Mouse (Mus musculus) lung, postnatal 0 days (tissue): ENCODE data around the gene Kcna10. TPM values are rescaled to one million over a fixed set of nuclear protein-coding genes. Genes with fewer than 3 reads are reported as not detected.

Experiments used
- ATAC-seq: fragments of 200-750 bp; cut with Nextera tagmentation; 2 replicates; pipeline ENCODE4 v1.8.0; 2017; ENCODE audit warnings: moderate library complexity
- DNase-seq: peaks from one replicate; pipeline ENCODE4 v3.0.0-alpha.2; 2016; ENCODE audit warnings: low spot score
- H3K27ac ChIP-seq: fragments of 300-500 bp; sonication (generic); 2 replicates; pipeline ENCODE4 v1.5.1; 2014; ENCODE audit warnings: antibody characterized with exemption, mild to moderate bottlenecking, low read length, mixed read lengths
- H3K27me3 ChIP-seq: fragments of 300-500 bp; sonication (generic); replicated peaks from 2 replicates; pipeline ENCODE4 v1.6.1; 2014; ENCODE audit warnings: low read length, mixed read lengths; ENCODE audit not compliant: insufficient read depth
- H3K36me3 ChIP-seq: fragments of 300-500 bp; sonication (generic); 2 replicates; pipeline ENCODE4 v1.6.1; 2014; ENCODE audit warnings: low read length, mixed read lengths; ENCODE audit not compliant: insufficient read depth
- H3K4me1 ChIP-seq: fragments of 300-500 bp; sonication (generic); 2 replicates; pipeline ENCODE4 v1.6.1; 2014; ENCODE audit warnings: antibody characterized with exemption, low read depth, low read length, mixed read lengths; ENCODE audit not compliant: insufficient read depth
- H3K4me2 ChIP-seq: fragments of 300-500 bp; sonication (generic); replicated peaks from 2 replicates; pipeline ENCODE4 v1.6.1; 2014; ENCODE audit warnings: low read depth, mild to moderate bottlenecking, low read length, moderate library complexity, mixed read lengths
- H3K4me3 ChIP-seq: fragments of 300-500 bp; sonication (generic); 2 replicates; pipeline ENCODE4 v1.5.1; 2014; ENCODE audit warnings: low read depth, low read length
- H3K9ac ChIP-seq: fragments of 300-500 bp; sonication (generic); replicated peaks from 2 replicates; pipeline ENCODE4 v1.6.1; 2014; ENCODE audit warnings: low read depth, mild to moderate bottlenecking
- H3K9me3 ChIP-seq: fragments of 300-500 bp; sonication (generic); 2 replicates; pipeline ENCODE4 v1.6.1; 2016; ENCODE audit warnings: low read length, mixed read lengths
- CTCF ChIP-seq: IDR thresholded peaks from 2 replicates; pipeline ENCODE4 v1.5.1; 2016; ENCODE audit warnings: antibody characterized with exemption, mild to moderate bottlenecking
- EP300 ChIP-seq: IDR thresholded peaks from 2 replicates; pipeline ENCODE4 v1.6.1; 2016; ENCODE audit warnings: antibody characterized with exemption, mild to moderate bottlenecking, control low read depth
- WGBS: fragments of 180-500 bp; shearing (Covaris S2); extraction: QIAGEN DNeasy Blood & Tissue Kit; methylation state at CpG from one replicate; pipeline ENCODE4 v1.1.7; 2014; 5-methylcytosine and 5-hydroxymethylcytosine counted together
- polyA plus RNA-seq: library from polyadenylated mRNA; unstranded; fragments of >200 nt; fragmentation: Nextera tagmentation; extraction: Ambion mirVana; gene quantifications from 2 replicates; pipeline ENCODE4 v1.2.1, GENCODE M21; 2015

Kcna10 gene
- polyA plus RNA-seq = not detected in 2 replicates

- TF ChIP-seq CTCF = no peak
- TF ChIP-seq EP300 = no peak
- H3K9ac ChIP-seq = no peak within 1 kb of the TSS
- H3K36me3 ChIP-seq = no peaks in the 10 kb centered on the region
- H3K4me3 ChIP-seq = no peak within 1 kb of the TSS
- H3K9me3 ChIP-seq = no peaks in the 10 kb centered on the region
- 72% methylated on average over 1 of the region's 1 CpGs for WGBS
- DNase-seq (no peak), ATAC-seq (no peak)
- no peak within 1 kb of the TSS for H3K4me2 ChIP-seq
- no peak within 1 kb of the TSS for H3K27ac ChIP-seq
- H3K27me3 ChIP-seq = no peaks in the 10 kb centered on the region
- H3K4me1 ChIP-seq = no peaks in the 10 kb centered on the region
Measured at GRCm38 (mm10) chr3:107182756-107183155, at the start of gene Kcna10. Gene Kcna10, plus strand, starts transcription at chr3:107183056.

GRCm38 (mm10) chr3:107134457-107134856 lies 48.4 kb upstream of the Kcna10 start:
- H3K4me2 ChIP-seq = no peak overlapping the region
- H3K9ac ChIP-seq = no peak overlapping the region
- no peak overlapping the region for H3K4me3 ChIP-seq
- no peaks in the 10 kb centered on the region for H3K27me3 ChIP-seq
- DNase-seq = no peak
- 65% methylated on average over 3 of the region's 3 CpGs for WGBS
- peaks cover 7% of the 10 kb centered on the region; the same call in 1 of the 2 replicates for H3K4me1 ChIP-seq
- TF ChIP-seq CTCF (no peak), EP300 (no peak)
- H3K27ac ChIP-seq = no peak overlapping the region
- no peaks in the 10 kb centered on the region for H3K36me3 ChIP-seq
- ATAC-seq = no peak
- H3K9me3 ChIP-seq = no peaks in the 10 kb centered on the region

GRCm38 (mm10) chr3:107147126-107147525 lies 35.7 kb upstream of the Kcna10 start:
- no peaks in the 10 kb centered on the region for H3K9me3 ChIP-seq
- no peak for DNase-seq
- TF ChIP-seq CTCF = no peak
- TF ChIP-seq EP300 = no peak
- H3K27me3 ChIP-seq = no peaks in the 10 kb centered on the region
- WGBS = 76% methylated on average over 7 of the region's 7 CpGs
- no peaks in the 10 kb centered on the region for H3K36me3 ChIP-seq
- no peak overlapping the region for H3K27ac ChIP-seq
- no peak overlapping the region for H3K4me2 ChIP-seq
- ATAC-seq = no peak
- no peaks in the 10 kb centered on the region for H3K4me1 ChIP-seq
- no peak overlapping the region for H3K4me3 ChIP-seq
- no peak overlapping the region for H3K9ac ChIP-seq

- DNase-seq = peak; percentile 42
- ATAC-seq = no peak
- Histone ChIP-seq H3K36me3 (no peaks in the 10 kb centered on the region), H3K4me1 (no peaks in the 10 kb centered on the region), H3K9me3 (no peaks in the 10 kb centered on the region), H3K27me3 (no peaks in the 10 kb centered on the region), H3K4me3 (no peak overlapping the region), H3K4me2 (no peak overlapping the region), H3K9ac (no peak overlapping the region), H3K27ac (no peak overlapping the region)
- 59% methylated on average over 3 of the region's 3 CpGs for WGBS
- no peak for TF ChIP-seq EP300
- peak; percentile 76 for TF ChIP-seq CTCF
Measured at GRCm38 (mm10) chr3:107149006-107149405, 33.9 kb upstream of the Kcna10 start.

GRCm38 (mm10) chr3:107150469-107150868 lies 32.4 kb upstream of the Kcna10 start:
- ATAC-seq = no peak
- H3K4me2 ChIP-seq = no peak overlapping the region
- no peaks in the 10 kb centered on the region for H3K9me3 ChIP-seq
- no peak for DNase-seq
- 34% methylated on average over 3 of the region's 3 CpGs for WGBS
- no peaks in the 10 kb centered on the region for H3K36me3 ChIP-seq
- H3K9ac ChIP-seq = no peak overlapping the region
- H3K27ac ChIP-seq = no peak overlapping the region
- TF ChIP-seq EP300 (no peak), CTCF (no peak)
- no peaks in the 10 kb centered on the region for H3K27me3 ChIP-seq
- no peaks in the 10 kb centered on the region for H3K4me1 ChIP-seq
- H3K4me3 ChIP-seq = no peak overlapping the region

GRCm38 (mm10) chr3:107150872-107151540 lies 31.9 kb upstream of the Kcna10 start:
- TF ChIP-seq CTCF (no peak), EP300 (no peak)
- Histone ChIP-seq H3K9ac (no peak overlapping the region), H3K9me3 (no peaks in the 10 kb centered on the region), H3K4me3 (no peak overlapping the region), H3K27me3 (no peaks in the 10 kb centered on the region), H3K36me3 (no peaks in the 10 kb centered on the region), H3K4me1 (no peaks in the 10 kb centered on the region), H3K27ac (no peak overlapping the region), H3K4me2 (no peak overlapping the region)
- 48% methylated on average over 7 of the region's 7 CpGs for WGBS
- ATAC-seq (no peak), DNase-seq (no peak)
